Mouse (Mus musculus): Measurements from ENCODE around the gene Syne1.

DNA sequence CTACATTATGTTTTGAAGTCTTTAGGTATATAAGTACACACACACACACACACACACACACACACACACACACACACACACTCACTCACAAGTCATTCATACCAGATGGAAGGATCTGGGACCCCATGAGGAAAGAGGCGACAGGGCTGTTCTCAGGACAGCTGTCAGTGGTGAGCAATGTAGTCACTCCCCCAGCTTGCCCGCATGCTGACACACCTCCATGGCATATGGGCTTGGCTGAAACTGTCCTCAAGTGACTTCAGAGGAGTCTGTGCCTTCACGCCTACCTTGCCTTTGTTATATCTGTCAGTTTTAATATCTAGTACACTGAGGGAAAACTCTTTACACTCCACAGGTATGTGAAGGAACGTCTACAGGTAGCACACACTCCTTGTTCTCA is 181.7 kb downstream of the Syne1 start:
- TF ChIP-seq CTCF (IDR thresholded peaks at IDR 0.05; ENCODE audit: insufficient read depth, low read length), result no peak
- no peak for TF ChIP-seq POLR2A (IDR thresholded peaks at IDR 0.05; ENCODE audit: borderline replicate concordance, extremely low read depth, low read depth, low read length)
